Mouse (Mus musculus) NIH3T3 (cell line): ENCODE data around the gene Rhpn2.
A peak's percentile ranks its signal among the peaks of the same experiment; 100 is the strongest.

Source experiments
- DNase-seq: peaks from one replicate; pipeline ENCODE4 v3.0.0-alpha.2; 2012; ENCODE audit warnings: low read depth

Rhpn2 gene

DNA sequence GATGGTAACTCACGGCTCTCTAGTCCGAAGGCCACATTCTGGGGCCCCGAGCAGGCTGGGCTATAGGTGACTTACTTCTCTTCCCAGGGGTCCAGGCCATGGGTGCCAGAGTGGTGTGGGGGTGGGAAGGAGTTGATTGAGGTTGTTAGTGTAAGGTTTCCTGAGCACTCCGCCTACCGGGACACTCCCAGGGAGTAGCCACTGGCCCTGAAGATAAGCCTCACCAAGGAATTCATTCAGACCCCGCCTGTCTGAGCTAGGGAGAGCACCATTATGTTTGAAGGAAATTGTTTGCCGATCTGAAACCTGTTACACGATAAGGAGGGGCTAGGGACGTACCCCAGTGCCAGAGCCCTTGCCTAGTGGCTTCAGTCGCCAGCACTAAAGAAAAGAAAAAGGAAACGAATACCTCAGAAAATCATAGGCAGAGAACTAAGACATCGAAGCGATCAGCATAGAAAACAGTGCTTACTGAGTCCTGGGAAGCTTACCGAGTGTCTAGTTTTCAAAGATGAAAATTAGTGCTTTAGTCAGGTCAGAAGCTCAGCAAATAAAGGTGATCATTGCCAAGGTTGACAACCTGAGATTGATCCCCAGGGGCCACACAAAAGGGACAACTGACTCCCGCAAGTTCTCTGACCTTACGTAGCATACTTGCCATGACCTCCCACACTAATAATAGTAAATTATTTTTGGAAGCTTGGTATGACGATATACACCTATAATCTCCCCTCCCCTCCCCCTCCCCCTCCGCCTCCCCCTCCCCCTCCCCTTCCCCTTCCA lies 14.1 kb downstream of the Rhpn2 start:
- no peak for DNase-seq

- DNase-seq, result no peak
These were observed 15.1 kb downstream of the Rhpn2 start for GRCm38 (mm10) chr7:35349022-35349421.

- no peak for DNase-seq
These were observed 16.1 kb downstream of the Rhpn2 start for GRCm38 (mm10) chr7:35349886-35350684.

DNA sequence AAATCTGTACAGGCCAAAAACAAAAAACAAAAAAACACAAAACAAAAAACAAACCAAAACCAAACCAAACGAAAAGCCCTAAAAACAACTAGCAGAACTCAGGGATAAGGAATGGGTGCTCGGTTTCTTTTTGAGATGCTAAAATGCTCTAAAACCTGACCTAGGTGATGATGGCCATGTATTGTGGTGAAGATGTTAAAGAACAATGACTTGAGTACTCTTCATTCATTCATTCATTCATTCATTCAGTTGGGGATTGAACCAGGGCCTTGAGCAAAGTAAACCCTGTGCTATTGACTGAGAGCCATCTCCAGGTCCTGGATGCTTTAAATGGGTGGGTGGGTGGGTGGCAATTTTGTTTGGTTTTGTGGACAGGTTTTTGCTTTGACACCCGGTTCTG lies 17.2 kb downstream of the Rhpn2 start:
- DNase-seq, result no peak

- DNase-seq, result no peak
These were observed 19.3 kb downstream of the Rhpn2 start for GRCm38 (mm10) chr7:35353306-35353705.

DNA sequence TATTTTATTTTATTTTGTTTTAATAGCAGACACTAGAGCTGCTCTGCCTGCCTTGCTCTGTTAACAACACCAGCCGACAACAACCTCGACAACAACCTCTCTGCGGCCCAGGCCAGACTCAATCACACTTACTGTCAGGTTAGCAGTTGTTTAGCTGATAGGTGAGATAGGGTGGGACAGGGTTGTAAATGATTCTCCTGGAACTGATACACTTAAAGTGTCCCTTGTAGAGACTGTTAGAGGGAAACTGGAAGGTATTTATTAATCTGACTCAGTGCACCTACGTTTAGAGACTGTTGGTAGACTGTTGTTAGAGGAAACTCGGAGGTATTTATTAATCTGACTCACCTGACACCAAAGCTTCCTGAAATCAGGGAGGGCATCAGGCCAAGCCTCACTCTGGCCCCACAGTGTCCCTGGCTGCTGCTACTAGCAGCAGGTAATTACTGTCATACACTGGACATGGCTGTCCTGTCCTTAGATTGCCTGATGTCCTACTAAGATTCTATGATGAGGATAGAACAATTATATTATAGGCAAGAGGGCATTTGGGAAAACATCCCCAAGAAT lies 21.4 kb downstream of the Rhpn2 start:
- DNase-seq, result no peak

DNA sequence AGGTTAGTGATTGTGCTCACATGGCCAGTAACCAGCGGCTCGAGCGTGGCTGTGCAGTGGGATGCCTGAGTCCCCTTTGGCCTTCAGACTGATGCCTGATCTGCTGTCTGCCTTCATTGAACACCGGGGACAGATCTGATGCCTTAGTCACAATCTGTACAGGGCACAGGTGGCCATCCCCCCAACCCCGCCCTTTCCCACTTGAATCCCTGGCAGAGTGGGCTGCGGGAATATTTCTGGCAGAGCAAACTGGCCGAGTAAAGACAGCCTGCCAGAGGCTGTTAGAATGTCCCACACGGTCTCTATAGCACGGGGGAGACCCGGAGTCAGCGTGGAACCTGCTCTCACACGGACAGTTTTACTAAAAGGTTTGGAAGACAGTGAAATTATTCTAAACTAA lies 23.7 kb downstream of the Rhpn2 start:
- no peak for DNase-seq

- no peak for DNase-seq
These were observed 28.3 kb downstream of the Rhpn2 start for GRCm38 (mm10) chr7:35362253-35362652.

- DNase-seq, result peak; percentile 20
These were observed 28.9 kb downstream of the Rhpn2 start for GRCm38 (mm10) chr7:35362868-35363267.

GRCm38 (mm10) chr7:35365161-35365910 lies 31.4 kb downstream of the Rhpn2 start:
- no peak for DNase-seq

- DNase-seq, result no peak
These were observed 37.1 kb downstream of the Rhpn2 start for GRCm38 (mm10) chr7:35371096-35371495.

- DNase-seq, result no peak
These were observed 38.6 kb downstream of the Rhpn2 start for GRCm38 (mm10) chr7:35372483-35373017.

DNA sequence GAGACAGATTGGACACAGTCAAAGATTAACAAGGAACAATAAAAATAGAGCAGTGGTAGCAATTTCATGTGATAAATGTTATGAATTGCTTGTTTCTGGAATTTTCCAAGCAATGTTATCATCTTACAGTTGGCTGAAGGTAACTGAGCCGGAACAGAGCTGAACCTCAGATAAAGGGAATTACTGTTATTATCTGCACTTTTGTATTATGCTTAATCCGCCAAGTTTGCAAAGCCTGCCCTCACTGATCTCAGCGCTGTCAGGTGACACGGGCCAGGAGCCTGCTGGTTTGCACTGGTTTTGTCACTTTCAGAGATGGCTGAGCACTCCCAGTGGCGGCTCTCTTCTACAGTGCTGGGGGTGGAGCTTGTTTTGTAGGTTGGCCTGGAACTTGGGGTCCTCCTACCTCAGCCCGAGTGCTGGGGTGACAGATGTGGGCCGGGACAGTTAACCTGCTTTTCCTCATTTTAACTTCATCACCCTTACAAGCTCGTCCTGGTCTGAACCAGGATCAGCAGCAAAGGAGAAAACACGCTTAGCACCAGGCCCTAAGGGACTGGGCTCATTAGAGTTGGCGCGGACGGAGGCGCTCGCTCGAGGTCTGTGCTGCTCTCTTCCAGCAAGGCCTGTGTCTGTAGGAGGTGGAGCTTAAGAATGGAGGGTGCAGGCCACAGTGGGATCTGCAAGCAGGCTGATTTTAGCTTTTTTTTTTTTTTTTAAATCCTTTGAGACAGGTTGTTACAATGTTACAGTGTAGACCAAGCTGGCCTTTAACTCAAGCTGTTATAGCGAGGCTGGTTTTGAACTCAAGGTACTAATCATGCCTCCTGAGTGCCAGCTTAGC lies 39.4 kb downstream of the Rhpn2 start:
- no peak for DNase-seq

- no peak for DNase-seq
These were observed 40.3 kb downstream of the Rhpn2 start for GRCm38 (mm10) chr7:35374265-35374664.

DNA sequence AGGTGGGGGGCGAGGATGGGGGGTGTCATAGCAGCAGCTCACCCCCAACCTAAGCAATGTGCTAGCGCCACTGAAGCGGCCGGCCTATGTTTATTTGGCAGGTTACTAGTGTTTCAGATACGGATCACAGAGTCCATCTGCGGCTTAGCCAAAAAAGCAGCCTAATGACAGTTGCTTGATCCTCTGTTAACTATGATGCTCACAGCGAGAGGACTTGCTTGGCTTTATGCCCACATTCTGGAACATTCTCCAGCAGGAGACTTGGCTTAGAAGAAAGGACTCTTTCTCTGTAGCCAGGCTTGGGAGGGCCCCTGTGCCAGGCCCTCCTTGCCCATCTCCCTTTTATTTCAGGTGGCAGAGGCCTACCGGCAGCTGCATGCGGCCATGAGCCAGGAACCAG lies 42.7 kb downstream of the Rhpn2 start:
- no peak for DNase-seq

GRCm38 (mm10) chr7:35379492-35380119 lies 45.6 kb downstream of the Rhpn2 start:
- peak; percentile 58 for DNase-seq

DNA sequence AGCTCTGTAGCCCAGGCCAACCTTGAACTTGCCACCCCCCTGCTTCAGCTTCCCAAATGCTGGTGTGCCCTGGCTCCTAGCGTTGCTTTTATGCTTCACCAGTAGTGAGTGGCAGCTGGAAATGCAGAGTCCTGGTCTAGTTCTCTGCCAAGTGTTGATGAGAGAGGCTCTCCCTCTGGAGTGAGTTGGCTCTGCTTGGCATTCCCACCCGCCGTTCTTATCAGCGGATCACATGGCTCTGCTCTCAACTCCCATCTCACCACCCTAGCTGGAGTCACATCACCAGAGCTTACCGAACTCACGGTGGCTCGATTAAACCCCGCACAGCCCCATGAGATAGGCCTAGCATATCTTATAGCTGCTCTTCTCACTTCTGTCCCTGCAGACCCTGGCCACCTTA lies 46.4 kb downstream of the Rhpn2 start:
- peak; percentile 20 for DNase-seq

DNA sequence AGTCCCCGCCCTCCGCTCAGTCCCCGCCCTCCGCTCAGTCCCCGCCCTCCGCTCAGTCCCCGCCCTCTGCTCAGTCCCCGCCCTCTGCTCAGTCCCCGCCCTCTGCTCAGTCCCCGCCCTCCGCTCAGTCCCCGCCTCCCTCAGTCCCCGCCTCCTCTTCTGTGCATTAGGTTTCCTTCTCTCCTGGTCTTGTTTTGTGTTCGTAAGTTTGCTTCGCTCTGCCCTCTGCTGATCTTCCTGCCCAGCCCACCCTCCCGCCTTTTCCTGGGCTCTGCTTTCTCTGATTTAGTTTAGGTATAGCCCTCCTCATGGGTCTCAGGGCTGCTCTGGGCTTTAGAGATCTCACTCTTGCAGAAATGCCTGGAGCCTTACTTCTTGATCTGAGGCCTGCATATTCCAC lies 47.9 kb downstream of the Rhpn2 start:
- no peak for DNase-seq

DNA sequence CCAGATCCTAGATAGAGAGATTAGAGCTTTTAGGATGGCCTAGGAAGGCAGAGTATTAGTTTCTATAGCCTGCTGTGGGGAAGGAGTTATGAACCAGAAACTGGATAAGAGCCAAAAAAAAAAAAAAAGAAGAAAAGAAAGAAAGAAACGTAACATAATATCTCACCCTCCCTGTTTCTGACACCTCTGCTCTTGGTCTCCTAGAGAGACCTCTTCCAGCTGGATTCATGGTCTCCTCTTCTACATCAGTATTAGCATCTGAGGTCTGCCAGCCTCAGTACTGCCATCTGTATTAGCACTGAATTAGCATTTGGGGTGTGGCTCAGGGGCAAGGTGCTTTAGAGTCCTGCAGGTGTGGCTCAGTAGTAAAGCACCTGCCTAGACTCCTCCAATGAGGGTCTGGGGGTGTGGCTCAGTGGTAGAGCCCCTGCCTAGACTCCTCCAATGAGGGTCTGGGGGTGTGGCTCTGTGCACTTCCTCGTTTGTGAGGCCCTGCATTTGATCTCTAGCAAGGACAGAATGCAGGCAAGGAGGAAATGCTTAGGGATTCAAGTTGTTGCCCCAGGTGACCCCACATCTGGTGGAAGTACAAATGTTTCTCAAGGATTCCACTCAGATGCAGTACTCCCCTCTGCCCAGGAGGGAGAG lies 48.9 kb downstream of the Rhpn2 start:
- DNase-seq, result no peak

DNA sequence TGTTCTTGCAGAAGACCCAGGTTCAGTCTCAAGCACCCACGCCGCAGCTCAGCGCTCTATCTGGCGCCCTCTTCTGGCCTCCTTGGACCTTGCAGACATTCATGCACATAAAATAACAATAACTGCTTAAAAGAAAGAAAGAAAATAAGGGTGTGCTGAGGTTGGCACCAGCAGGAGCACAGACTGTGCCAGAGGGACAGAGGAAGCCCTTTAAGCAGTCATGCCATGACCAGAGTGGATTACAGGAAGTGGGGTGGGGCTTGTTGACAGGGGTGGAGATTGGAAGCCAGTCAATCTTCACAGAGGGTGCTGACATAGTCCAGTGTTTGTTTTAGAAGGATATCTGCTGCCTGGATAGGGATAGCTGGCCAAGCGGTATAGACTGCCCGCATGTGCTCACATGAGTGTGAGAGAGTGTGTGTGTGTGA lies 52.6 kb downstream of the Rhpn2 start:
- DNase-seq, result peak; percentile 52
